Mouse (Mus musculus): ENCODE measurements around the gene Tmem269.

The Tmem269 gene

GRCm38 (mm10) chr4:119218169-119218568 lies at the start of gene Tmem269:
Tmem269 (minus strand) TSS chr4:119218217.
- DNase-seq (ENCODE audit: extremely low read depth, low read depth, low spot score), result no peak

- no peak for DNase-seq (ENCODE audit: extremely low read depth, low read depth, low spot score)
Observed at GRCm38 (mm10) chr4:119266606-119267005, 48.6 kb upstream of the Tmem269 start.

- no peak for DNase-seq (ENCODE audit: extremely low read depth, low read depth, low spot score)
Observed at GRCm38 (mm10) chr4:119263459-119263858, 45.4 kb upstream of the Tmem269 start.

GRCm38 (mm10) chr4:119262483-119262882 lies 44.5 kb upstream of the Tmem269 start:
- DNase-seq (ENCODE audit: extremely low read depth, low read depth, low spot score), result no peak

GRCm38 (mm10) chr4:119261087-119261713 lies 43.2 kb upstream of the Tmem269 start:
- no peak for DNase-seq (ENCODE audit: extremely low read depth, low read depth, low spot score)

GRCm38 (mm10) chr4:119259344-119260254 lies 41.6 kb upstream of the Tmem269 start:
- no peak for DNase-seq (ENCODE audit: extremely low read depth, low read depth, low spot score)

- no peak for DNase-seq (ENCODE audit: extremely low read depth, low read depth, low spot score)
Observed at GRCm38 (mm10) chr4:119257083-119257482, 39.1 kb upstream of the Tmem269 start.

GRCm38 (mm10) chr4:119255351-119255750 lies 37.3 kb upstream of the Tmem269 start, which contains the start of gene Cldn19:
Cldn19 (plus strand) TSS chr4:119255414.
- no peak for DNase-seq (ENCODE audit: extremely low read depth, low read depth, low spot score)

GRCm38 (mm10) chr4:119254012-119254618 lies 36.1 kb upstream of the Tmem269 start:
- no peak for DNase-seq (ENCODE audit: extremely low read depth, low read depth, low spot score)

- DNase-seq (ENCODE audit: extremely low read depth, low read depth, low spot score), result no peak
Observed at GRCm38 (mm10) chr4:119252025-119252808, 34.2 kb upstream of the Tmem269 start.

- peak; percentile 52 for DNase-seq (ENCODE audit: extremely low read depth, low read depth, low spot score)
Observed at GRCm38 (mm10) chr4:119248407-119248965, 30.5 kb upstream of the Tmem269 start.

- DNase-seq (ENCODE audit: extremely low read depth, low read depth, low spot score), result no peak
Observed at GRCm38 (mm10) chr4:119247462-119248235, 29.6 kb upstream of the Tmem269 start.

- no peak for DNase-seq (ENCODE audit: extremely low read depth, low read depth, low spot score)
Observed at GRCm38 (mm10) chr4:119246688-119247225, 28.7 kb upstream of the Tmem269 start.

- DNase-seq (ENCODE audit: extremely low read depth, low read depth, low spot score), result no peak
Observed at GRCm38 (mm10) chr4:119245961-119246360, 27.9 kb upstream of the Tmem269 start.

GRCm38 (mm10) chr4:119245556-119245955 lies 27.5 kb upstream of the Tmem269 start:
- DNase-seq (ENCODE audit: extremely low read depth, low read depth, low spot score), result peak; percentile 89

- DNase-seq (ENCODE audit: extremely low read depth, low read depth, low spot score), result no peak
Observed at GRCm38 (mm10) chr4:119244468-119245240, 26.6 kb upstream of the Tmem269 start.

GRCm38 (mm10) chr4:119242571-119242970 lies 24.6 kb upstream of the Tmem269 start:
- DNase-seq (ENCODE audit: extremely low read depth, low read depth, low spot score), result no peak

GRCm38 (mm10) chr4:119241664-119242063 lies 23.6 kb upstream of the Tmem269 start:
- DNase-seq (ENCODE audit: extremely low read depth, low read depth, low spot score), result no peak

GRCm38 (mm10) chr4:119239181-119239682 lies 21.2 kb upstream of the Tmem269 start:
- no peak for DNase-seq (ENCODE audit: extremely low read depth, low read depth, low spot score)

Measured in fat pad, adult 2 months (tissue).